Mouse (Mus musculus) lung, postnatal 0 days (tissue): Measurements from ENCODE around the gene Hdhd3.

Experiments
- CTCF ChIP-seq: IDR thresholded peaks from 2 replicates; pipeline ENCODE4 v1.5.1; 2016; ENCODE audit warnings: antibody characterized with exemption, mild to moderate bottlenecking
- EP300 ChIP-seq: IDR thresholded peaks from 2 replicates; pipeline ENCODE4 v1.6.1; 2016; ENCODE audit warnings: antibody characterized with exemption, mild to moderate bottlenecking, control low read depth

GRCm38 (mm10) chr4:62517046-62517445 lies 13.8 kb upstream of the Hdhd3 start:
- no peak for TF ChIP-seq CTCF
- peak; percentile 65; the same call in 1 of the 2 replicates for TF ChIP-seq EP300
